Mouse (Mus musculus): ENCODE results near the gene Gm12185. TPM values are rescaled to one million over a fixed set of nuclear protein-coding genes. Genes with fewer than 3 reads are reported as not detected.
"Not testable (repeated sequence)": the region's sequence is repeated elsewhere in the genome, so short reads cannot be mapped to it uniquely, and the experiment has no call there.

Gm12185 gene
- polyA plus RNA-seq, 1 experiment from 2014 or later: not detected

GRCm38 (mm10) chr11:48908459-48908858 is 83.6 kb downstream of the Gm12185 start:
- no peak overlapping the region for H3K9ac ChIP-seq
- H3K4me3 ChIP-seq: no peak overlapping the region
- WGBS: 34% methylated on average over 1 of the region's 1 CpGs
- ATAC-seq (ENCODE audit: insufficient number of reproducible peaks, low FRiP score): no peak
- no peaks in the 10 kb centered on the region for H3K27me3 ChIP-seq (replicated peaks)
- no peaks in the 10 kb centered on the region for H3K36me3 ChIP-seq
- H3K4me2 ChIP-seq: no peak overlapping the region
- H3K4me1 ChIP-seq (replicated peaks): no peaks in the 10 kb centered on the region
- H3K9me3 ChIP-seq (replicated peaks): no peaks in the 10 kb centered on the region
- no peak overlapping the region for H3K27ac ChIP-seq (ENCODE audit: poor library complexity, severe bottlenecking)

GRCm38 (mm10) chr11:48902021-48902420 is 90.0 kb downstream of the Gm12185 start, which contains the start of gene Gm5431:
TSS of gene Gm5431 (minus strand) at chr11:48902214.
- whole genome bisulfite sequencing: 61% methylated on average over 2 of the region's 2 CpGs
- Histone ChIP-seq H3K4me3 (no peak within 1 kb of the TSS), H3K9me3 (replicated peaks) (no peaks in the 10 kb centered on the region), H3K4me1 (replicated peaks) (no peaks in the 10 kb centered on the region), H3K36me3 (no peaks in the 10 kb centered on the region), H3K4me2 (no peak within 1 kb of the TSS), H3K9ac (no peak within 1 kb of the TSS), H3K27me3 (replicated peaks) (no peaks in the 10 kb centered on the region), H3K27ac (ENCODE audit: poor library complexity, severe bottlenecking) (no peak within 1 kb of the TSS)
- no peak for ATAC-seq (ENCODE audit: insufficient number of reproducible peaks, low FRiP score)

- ATAC-seq (ENCODE audit: insufficient number of reproducible peaks, low FRiP score); H3K4me2 ChIP-seq; H3K36me3 ChIP-seq; H3K9ac ChIP-seq; H3K4me1 ChIP-seq (replicated peaks); H3K27me3 ChIP-seq (replicated peaks); H3K27ac ChIP-seq (ENCODE audit: poor library complexity, severe bottlenecking); H3K9me3 ChIP-seq (replicated peaks); H3K4me3 ChIP-seq: not testable (repeated sequence)
- 84% methylated on average over 1 of the region's 1 CpGs for WGBS
Observed at GRCm38 (mm10) chr11:48901567-48901930, 90.5 kb downstream of the Gm12185 start.

GRCm38 (mm10) chr11:48900654-48901566 is 91.1 kb downstream of the Gm12185 start:
- not testable (repeated sequence) for H3K36me3 ChIP-seq; H3K9me3 ChIP-seq (replicated peaks); ATAC-seq (ENCODE audit: insufficient number of reproducible peaks, low FRiP score); H3K27me3 ChIP-seq (replicated peaks); H3K4me1 ChIP-seq (replicated peaks); H3K9ac ChIP-seq; H3K27ac ChIP-seq (ENCODE audit: poor library complexity, severe bottlenecking); H3K4me2 ChIP-seq; H3K4me3 ChIP-seq
- 69% methylated on average over 6 of the region's 6 CpGs for WGBS

GRCm38 (mm10) chr11:48898812-48899431 is 93.1 kb downstream of the Gm12185 start:
- no peaks in the 10 kb centered on the region for H3K36me3 ChIP-seq
- no peak for ATAC-seq (ENCODE audit: insufficient number of reproducible peaks, low FRiP score)
- no peaks in the 10 kb centered on the region for H3K27me3 ChIP-seq (replicated peaks)
- no peaks in the 10 kb centered on the region for H3K4me1 ChIP-seq (replicated peaks)
- no peak overlapping the region for H3K4me3 ChIP-seq
- H3K27ac ChIP-seq (ENCODE audit: poor library complexity, severe bottlenecking): no peak overlapping the region
- WGBS: 63% methylated on average over 2 of the region's 2 CpGs
- no peaks in the 10 kb centered on the region for H3K9me3 ChIP-seq (replicated peaks)
- H3K4me2 ChIP-seq: no peak overlapping the region
- no peak overlapping the region for H3K9ac ChIP-seq

- H3K9ac ChIP-seq: no peak overlapping the region
- no peaks in the 10 kb centered on the region for H3K27me3 ChIP-seq (replicated peaks)
- H3K36me3 ChIP-seq: no peaks in the 10 kb centered on the region
- no peaks in the 10 kb centered on the region for H3K9me3 ChIP-seq (replicated peaks)
- H3K4me3 ChIP-seq: no peak overlapping the region
- no peak overlapping the region for H3K4me2 ChIP-seq
- H3K4me1 ChIP-seq (replicated peaks): peaks cover 13% of the 10 kb centered on the region
- no peak overlapping the region for H3K27ac ChIP-seq (ENCODE audit: poor library complexity, severe bottlenecking)
- ATAC-seq (ENCODE audit: insufficient number of reproducible peaks, low FRiP score): no peak
- 96% methylated on average over 1 of the region's 1 CpGs for WGBS
Observed at GRCm38 (mm10) chr11:48876680-48877079, 115.3 kb downstream of the Gm12185 start.

GRCm38 (mm10) chr11:48875343-48875837 is 116.6 kb downstream of the Gm12185 start:
- H3K4me1 ChIP-seq (replicated peaks): peaks cover 17% of the 10 kb centered on the region
- H3K4me2 ChIP-seq; H3K27ac ChIP-seq (ENCODE audit: poor library complexity, severe bottlenecking); H3K27me3 ChIP-seq (replicated peaks); H3K4me3 ChIP-seq; H3K9ac ChIP-seq; H3K9me3 ChIP-seq (replicated peaks); ATAC-seq (ENCODE audit: insufficient number of reproducible peaks, low FRiP score); H3K36me3 ChIP-seq: not testable (repeated sequence)
- WGBS: 54% methylated on average over 1 of the region's 1 CpGs

GRCm38 (mm10) chr11:48874465-48874864 is 117.6 kb downstream of the Gm12185 start:
- 2% methylated on average over 4 of the region's 4 CpGs for WGBS
- H3K4me3 ChIP-seq: no peak overlapping the region
- peaks cover 25% of the 10 kb centered on the region for H3K4me1 ChIP-seq (replicated peaks)

GRCm38 (mm10) chr11:48873591-48874290 is 118.3 kb downstream of the Gm12185 start:
- H3K9me3 ChIP-seq (replicated peaks): no peaks in the 10 kb centered on the region
- no peak for ATAC-seq (ENCODE audit: insufficient number of reproducible peaks, low FRiP score)
- no peak overlapping the region for H3K9ac ChIP-seq
- WGBS: 31% methylated on average over 10 of the region's 10 CpGs
- H3K27ac ChIP-seq (ENCODE audit: poor library complexity, severe bottlenecking): no peak overlapping the region
- no peaks in the 10 kb centered on the region for H3K27me3 ChIP-seq (replicated peaks)
- H3K4me3 ChIP-seq: no peak overlapping the region
- H3K4me2 ChIP-seq: no peak overlapping the region
- no peaks in the 10 kb centered on the region for H3K36me3 ChIP-seq
- peaks cover 33% of the 10 kb centered on the region for H3K4me1 ChIP-seq (replicated peaks)

More at GRCm38 (mm10) chr11:48874465-48874864, 117.6 kb downstream of the Gm12185 start:
- H3K9ac ChIP-seq: no peak overlapping the region
- no peaks in the 10 kb centered on the region for H3K27me3 ChIP-seq (replicated peaks)
- no peak overlapping the region for H3K4me2 ChIP-seq
- no peaks in the 10 kb centered on the region for H3K9me3 ChIP-seq (replicated peaks)
- no peaks in the 10 kb centered on the region for H3K36me3 ChIP-seq
- H3K27ac ChIP-seq (ENCODE audit: poor library complexity, severe bottlenecking): no peak overlapping the region
- no peak for ATAC-seq (ENCODE audit: insufficient number of reproducible peaks, low FRiP score)

GRCm38 (mm10) chr11:48872695-48873300 is 119.2 kb downstream of the Gm12185 start:
- H3K27me3 ChIP-seq (replicated peaks): no peaks in the 10 kb centered on the region
- peak overlapping the region; percentile 91 for H3K4me2 ChIP-seq
- H3K9ac ChIP-seq: no peak overlapping the region
- ATAC-seq (ENCODE audit: insufficient number of reproducible peaks, low FRiP score): no peak
- H3K4me3 ChIP-seq: no peak overlapping the region
- no peaks in the 10 kb centered on the region for H3K9me3 ChIP-seq (replicated peaks)
- peaks cover 34% of the 10 kb centered on the region for H3K4me1 ChIP-seq (replicated peaks)
- WGBS: 85% methylated on average over 7 of the region's 7 CpGs
- H3K36me3 ChIP-seq: no peaks in the 10 kb centered on the region
- H3K27ac ChIP-seq (ENCODE audit: poor library complexity, severe bottlenecking): 0 out of 2 replicates have a peak overlapping the region, but pooled peaks have one; percentile 8
